Comparison of ENCODE assay signal across 11 mouse cellular contexts in genomic region chr8:108897347-108898100, GRCm38 (mm10).
DNase-seq lines count a peak whose midpoint lies in the region; ATAC-seq and TF ChIP-seq lines count a peak whose summit lies in the region.
"Had no signal": no experiment of that assay in that cellular context is flagged by ENCODE, and none has a peak within 500 bp of the region (broad histone marks: within the 10 kb centered on the region; RNA-seq: fewer than 3 reads in every experiment).

No protein-coding gene starts in this region.

- ATAC-seq in heart, embryonic 15.5 days (replicated peaks; ENCODE audit: insufficient number of reproducible peaks, insufficient read depth, low FRiP score, low read depth) = no peak
- ATAC-seq in neural tube, embryonic 11.5 days (ENCODE audit: insufficient read depth, low FRiP score, low TSS enrichment) = no peak
- ATAC-seq in intestine, embryonic 15.5 days = no peak
- no peak; the same call in 1 of the 2 replicates for ATAC-seq in stomach, embryonic 15.5 days (ENCODE audit: insufficient read depth, low FRiP score, low read depth)

- no peaks in the 10 kb centered on the region for H3K36me3 ChIP-seq in heart, embryonic 15.5 days
- peaks cover 2% of the 10 kb centered on the region; the same call in 1 of the 2 replicates for H3K36me3 ChIP-seq in neural tube, embryonic 11.5 days (ENCODE audit: control insufficient read depth, insufficient read depth, low read length)
- no peaks in the 10 kb centered on the region for H3K36me3 ChIP-seq in intestine, embryonic 15.5 days
- H3K36me3 ChIP-seq in stomach, embryonic 15.5 days = no peaks in the 10 kb centered on the region
- H3K36me3 ChIP-seq: forebrain, embryonic 15.5 days had no signal

- H3K4me2 ChIP-seq in heart, embryonic 15.5 days = no peak overlapping the region
- no peak overlapping the region for H3K4me2 ChIP-seq in neural tube, embryonic 11.5 days (ENCODE audit: low read depth)
- no peak overlapping the region for H3K4me2 ChIP-seq in intestine, embryonic 15.5 days (replicated peaks)
- H3K4me2 ChIP-seq in stomach, embryonic 15.5 days = no peak overlapping the region

- DNase-seq in heart, adult 11 months = no peak
- no peak for DNase-seq in neural tube, embryonic 11.5 days (ENCODE audit: low spot score)
- DNase-seq in neural tube, embryonic 10.5 days (ENCODE audit: extremely low spot score, low spot score) = no peak
- DNase-seq in B cell, adult 2 months = no peak
- no peak for DNase-seq in cerebellum, adult 2 months
- DNase-seq: adrenal gland, adult 2 months; cerebellum, postnatal 25 days had no signal

- TF ChIP-seq POLR2A in cerebellum, adult 2 months (IDR thresholded peaks at IDR 0.05; ENCODE audit: borderline replicate concordance, insufficient read depth, low read length) = no peak

- WGBS in heart, embryonic 15.5 days = 46% methylated on average over 7 of the region's 7 CpGs
- WGBS in neural tube, embryonic 11.5 days = 58% methylated on average over 7 of the region's 7 CpGs
- 49% methylated on average over 7 of the region's 7 CpGs for WGBS in intestine, embryonic 15.5 days
- WGBS in stomach, embryonic 15.5 days = 35% methylated on average over 7 of the region's 7 CpGs
- WGBS in cerebellum, adult 2 months = 45% methylated on average over 7 of the region's 7 CpGs

- no peak for TF ChIP-seq CTCF in cerebellum, adult 2 months (IDR thresholded peaks at IDR 0.05; ENCODE audit: borderline replicate concordance, insufficient read depth, low read depth, low read length)

- no peaks in the 10 kb centered on the region for H3K27me3 ChIP-seq in heart, embryonic 15.5 days
- no peaks in the 10 kb centered on the region for H3K27me3 ChIP-seq in neural tube, embryonic 11.5 days (ENCODE audit: control insufficient read depth, insufficient read depth, low read length)
- H3K27me3 ChIP-seq in intestine, embryonic 15.5 days (replicated peaks) = no peaks in the 10 kb centered on the region
- H3K27me3 ChIP-seq in stomach, embryonic 15.5 days (replicated peaks) = no peaks in the 10 kb centered on the region
- H3K27me3 ChIP-seq in cerebellum, adult 2 months (ENCODE audit: control insufficient read depth, insufficient read depth, low read length) = no peaks in the 10 kb centered on the region; the same call in 1 of the 2 replicates
- H3K27me3 ChIP-seq: forebrain, embryonic 15.5 days had no signal

- peaks cover 67% of the 10 kb centered on the region for H3K4me1 ChIP-seq in heart, embryonic 15.5 days (replicated peaks)
- H3K4me1 ChIP-seq in neural tube, embryonic 11.5 days (ENCODE audit: control insufficient read depth, insufficient read depth, low read length) = peaks cover 47% of the 10 kb centered on the region
- H3K4me1 ChIP-seq in intestine, embryonic 15.5 days (replicated peaks) = peaks cover 49% of the 10 kb centered on the region
- H3K4me1 ChIP-seq in stomach, embryonic 15.5 days = peaks cover 49% of the 10 kb centered on the region
- peaks cover 5% of the 10 kb centered on the region for H3K4me1 ChIP-seq in cerebellum, adult 2 months (ENCODE audit: control insufficient read depth, insufficient read depth, low read length)

- peak overlapping the region; percentile 79 for H3K27ac ChIP-seq in heart, embryonic 15.5 days
- peak overlapping the region; percentile 14; the same call in 1 of the 2 replicates for H3K27ac ChIP-seq in neural tube, embryonic 11.5 days (ENCODE audit: low read depth, low read length)
- H3K27ac ChIP-seq in intestine, embryonic 15.5 days = peak overlapping the region; percentile 79
- H3K27ac ChIP-seq in stomach, embryonic 15.5 days = peak overlapping the region; percentile 90
- no peak overlapping the region for H3K27ac ChIP-seq in cerebellum, adult 2 months (ENCODE audit: insufficient read depth, low read length)
- H3K27ac ChIP-seq: forebrain, embryonic 15.5 days had no signal

- no peak overlapping the region for H3K4me3 ChIP-seq in heart, embryonic 15.5 days
- H3K4me3 ChIP-seq in neural tube, embryonic 11.5 days (ENCODE audit: low read depth, low read length) = no peak overlapping the region
- no peak overlapping the region for H3K4me3 ChIP-seq in intestine, embryonic 15.5 days (replicated peaks)
- H3K4me3 ChIP-seq in stomach, embryonic 15.5 days (replicated peaks) = no peak overlapping the region
- H3K4me3 ChIP-seq in cerebellum, adult 2 months (replicated peaks; ENCODE audit: insufficient read depth, low read depth, low read length) = no peak overlapping the region
- H3K4me3 ChIP-seq: forebrain, embryonic 15.5 days had no signal

- no peaks in the 10 kb centered on the region for H3K9me3 ChIP-seq in heart, embryonic 15.5 days (replicated peaks)
- no peaks in the 10 kb centered on the region for H3K9me3 ChIP-seq in neural tube, embryonic 11.5 days (ENCODE audit: control insufficient read depth, low read length)
- H3K9me3 ChIP-seq in intestine, embryonic 15.5 days = no peaks in the 10 kb centered on the region
- H3K9me3 ChIP-seq in stomach, embryonic 15.5 days = no peaks in the 10 kb centered on the region
- H3K9me3 ChIP-seq: forebrain, embryonic 15.5 days had no signal

- H3K9ac ChIP-seq in heart, embryonic 15.5 days = no peak overlapping the region
- H3K9ac ChIP-seq in neural tube, embryonic 11.5 days (ENCODE audit: low read length) = no peak overlapping the region; the same call in 1 of the 2 replicates
- H3K9ac ChIP-seq in intestine, embryonic 15.5 days = no peak overlapping the region
- no peak overlapping the region for H3K9ac ChIP-seq in stomach, embryonic 15.5 days
- H3K9ac ChIP-seq: forebrain, embryonic 15.5 days had no signal
